Mouse (Mus musculus) limb, embryonic 15.5 days (tissue): ENCODE data around the gene 1810010D01Rik. TPM values are rescaled to one million over a fixed set of nuclear protein-coding genes. Genes with fewer than 3 reads are reported as not detected.

Experiments
- ATAC-seq: fragments of 200-750 bp; cut with Nextera tagmentation; 2 replicates; pipeline ENCODE4 v1.8.0; 2017; ENCODE audit warnings: low read depth, moderate TSS enrichment; ENCODE audit not compliant: insufficient number of reproducible peaks, low FRiP score, low TSS enrichment
- H3K27ac ChIP-seq: fragments of 300-500 bp; sonication (generic); 2 replicates; pipeline ENCODE4 v1.5.1; 2015; ENCODE audit warnings: moderate library complexity, mild to moderate bottlenecking, inconsistent platforms
- H3K27me3 ChIP-seq: fragments of 300-500 bp; sonication (generic); 2 replicates; pipeline ENCODE4 v1.6.1; 2015; ENCODE audit warnings: inconsistent platforms
- H3K36me3 ChIP-seq: fragments of 300-500 bp; sonication (generic); 2 replicates; pipeline ENCODE4 v1.6.1; 2015; ENCODE audit warnings: inconsistent platforms
- H3K4me1 ChIP-seq: fragments of 300-500 bp; sonication (generic); 2 replicates; pipeline ENCODE4 v1.6.1; 2015; ENCODE audit warnings: inconsistent platforms
- H3K4me2 ChIP-seq: fragments of 300-500 bp; sonication (generic); 2 replicates; pipeline ENCODE4 v1.6.1; 2015; ENCODE audit warnings: mild to moderate bottlenecking, inconsistent platforms
- H3K4me3 ChIP-seq: fragments of 300-500 bp; sonication (generic); 2 replicates; pipeline ENCODE4 v1.5.1; 2015; ENCODE audit warnings: mild to moderate bottlenecking, inconsistent platforms
- H3K9ac ChIP-seq: fragments of 300-500 bp; sonication (generic); 2 replicates; pipeline ENCODE4 v1.6.1; 2015; ENCODE audit warnings: inconsistent platforms
- H3K9me3 ChIP-seq: fragments of 300-500 bp; sonication (generic); 2 replicates; pipeline ENCODE4 v1.6.1; 2016; ENCODE audit warnings: inconsistent platforms
- WGBS: fragments of 180-500 bp; shearing (Covaris S2); methylation state at CpG from one replicate; pipeline ENCODE4 v1.1.7; 2015; 5-methylcytosine and 5-hydroxymethylcytosine counted together
- polyA plus RNA-seq: library from polyadenylated mRNA; unstranded; fragments of >200 nt; fragmentation: Nextera tagmentation; extraction: Ambion mirVana; gene quantifications from 2 replicates; pipeline ENCODE4 v1.2.1, GENCODE M21; 2015

1810010D01Rik gene
- polyA plus RNA-seq, 1 experiment from 2014 or later: 0.82 TPM

DNA sequence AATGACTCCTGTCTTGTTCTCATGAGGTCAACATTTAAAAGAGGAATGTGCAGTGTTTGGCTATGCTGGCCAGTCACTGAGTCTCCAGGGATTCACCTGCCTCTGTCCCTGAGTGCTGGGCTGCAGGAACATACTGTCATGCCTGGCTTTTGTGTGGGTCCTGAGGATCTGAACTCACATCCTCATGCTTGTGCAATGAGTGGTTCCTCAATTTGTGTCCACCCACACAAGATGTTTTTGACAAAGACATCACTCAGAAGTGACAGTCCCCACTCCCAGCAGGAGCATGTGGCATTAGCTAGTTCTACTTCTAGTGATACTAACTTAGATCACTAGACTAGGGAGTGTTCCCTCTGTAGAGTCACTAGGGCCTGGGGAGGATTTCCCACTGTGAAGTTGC is 17.4 kb downstream of the 1810010D01Rik start:
- Histone ChIP-seq H3K4me3 (no peak overlapping the region), H3K9ac (no peak overlapping the region), H3K9me3 (no peaks in the 10 kb centered on the region), H3K27ac (no peak overlapping the region), H3K4me2 (no peak overlapping the region), H3K4me1 (peaks cover 26% of the 10 kb centered on the region), H3K27me3 (no peaks in the 10 kb centered on the region), H3K36me3 (no peaks in the 10 kb centered on the region)
- ATAC-seq: no peak

DNA sequence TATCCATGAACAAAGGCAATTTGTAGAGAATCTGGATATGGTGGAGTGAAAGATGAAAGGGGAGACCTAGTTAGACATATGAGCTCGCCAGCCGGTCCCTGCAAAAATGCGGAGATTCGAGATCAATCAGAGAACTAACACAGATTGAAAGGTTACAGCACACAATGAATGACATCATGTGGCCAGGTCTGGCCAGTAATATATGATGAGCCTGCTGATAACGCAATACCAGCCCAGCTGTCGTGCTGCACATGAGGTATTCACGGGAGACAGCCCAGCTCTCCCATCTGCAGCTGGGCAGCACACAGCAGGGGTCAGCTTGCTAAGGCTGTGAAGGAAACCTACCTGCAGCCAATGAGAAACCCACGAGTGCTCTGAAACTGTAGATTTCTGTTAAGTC is 18.6 kb downstream of the 1810010D01Rik start:
- 34% methylated on average over 8 of the region's 8 CpGs for WGBS

DNA sequence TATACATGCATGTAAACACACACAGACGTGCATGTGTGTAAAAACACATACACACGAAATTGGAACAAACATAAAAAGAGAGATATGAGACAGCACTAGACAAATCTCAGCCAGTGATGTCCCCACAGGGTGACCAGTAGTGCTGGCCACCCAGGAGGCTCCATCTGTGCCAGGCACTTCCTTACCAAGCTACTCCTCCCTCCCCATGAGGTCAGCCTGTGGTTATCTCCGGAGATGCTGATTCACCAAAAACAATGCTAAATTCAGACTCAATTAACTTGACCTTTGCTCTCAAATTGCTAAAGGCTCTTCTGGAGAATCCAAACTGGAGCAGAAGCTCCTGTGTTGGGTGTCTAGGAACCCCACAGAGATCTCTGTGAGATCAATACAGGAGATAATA is 20.1 kb downstream of the 1810010D01Rik start:
- no peaks in the 10 kb centered on the region for H3K27me3 ChIP-seq
- H3K9me3 ChIP-seq: no peaks in the 10 kb centered on the region
- WGBS: 64% methylated on average over 3 of the region's 3 CpGs
- no peak overlapping the region for H3K4me2 ChIP-seq
- H3K27ac ChIP-seq: no peak overlapping the region
- H3K4me1 ChIP-seq: peaks cover 7% of the 10 kb centered on the region; the same call in 1 of the 2 replicates
- no peaks in the 10 kb centered on the region for H3K36me3 ChIP-seq
- H3K4me3 ChIP-seq: no peak overlapping the region
- no peak overlapping the region for H3K9ac ChIP-seq
- no peak for ATAC-seq

More for the DNA sequence above, 18.6 kb downstream of the 1810010D01Rik start:
- H3K36me3 ChIP-seq: no peaks in the 10 kb centered on the region
- H3K27me3 ChIP-seq: no peaks in the 10 kb centered on the region
- H3K9ac ChIP-seq: no peak overlapping the region
- no peak overlapping the region for H3K4me2 ChIP-seq
- ATAC-seq: no peak
- no peak overlapping the region for H3K27ac ChIP-seq
- no peak overlapping the region for H3K4me3 ChIP-seq
- peaks cover 14% of the 10 kb centered on the region for H3K4me1 ChIP-seq
- H3K9me3 ChIP-seq: no peaks in the 10 kb centered on the region

DNA sequence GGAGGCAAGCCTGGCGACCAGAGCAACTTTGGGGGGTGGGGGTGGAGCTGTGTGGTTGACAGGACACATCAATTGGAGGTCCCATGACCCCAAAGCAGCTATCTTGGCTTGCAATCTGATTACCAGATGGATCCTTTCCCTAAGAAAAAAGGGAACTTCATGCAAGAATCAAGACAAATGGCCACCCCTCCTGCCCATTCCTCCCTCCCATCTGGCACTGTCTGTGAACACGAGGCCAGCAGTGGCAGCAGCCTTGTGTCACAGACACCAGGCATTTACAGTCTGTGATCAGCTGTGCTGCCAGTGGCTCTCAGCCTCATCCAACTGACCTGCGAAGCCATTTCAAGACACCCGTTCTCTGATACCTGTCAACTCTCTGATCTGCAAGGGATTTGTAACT is 25.5 kb downstream of the 1810010D01Rik start:
- Histone ChIP-seq H3K9ac (no peak overlapping the region), H3K4me1 (peaks cover 36% of the 10 kb centered on the region), H3K9me3 (no peaks in the 10 kb centered on the region), H3K27me3 (no peaks in the 10 kb centered on the region), H3K4me2 (no peak overlapping the region), H3K27ac (0 out of 2 replicates have a peak overlapping the region, but pooled peaks have one; percentile 81), H3K36me3 (no peaks in the 10 kb centered on the region), H3K4me3 (no peak overlapping the region)
- WGBS: 56% methylated on average over 4 of the region's 4 CpGs
- ATAC-seq: no peak

DNA sequence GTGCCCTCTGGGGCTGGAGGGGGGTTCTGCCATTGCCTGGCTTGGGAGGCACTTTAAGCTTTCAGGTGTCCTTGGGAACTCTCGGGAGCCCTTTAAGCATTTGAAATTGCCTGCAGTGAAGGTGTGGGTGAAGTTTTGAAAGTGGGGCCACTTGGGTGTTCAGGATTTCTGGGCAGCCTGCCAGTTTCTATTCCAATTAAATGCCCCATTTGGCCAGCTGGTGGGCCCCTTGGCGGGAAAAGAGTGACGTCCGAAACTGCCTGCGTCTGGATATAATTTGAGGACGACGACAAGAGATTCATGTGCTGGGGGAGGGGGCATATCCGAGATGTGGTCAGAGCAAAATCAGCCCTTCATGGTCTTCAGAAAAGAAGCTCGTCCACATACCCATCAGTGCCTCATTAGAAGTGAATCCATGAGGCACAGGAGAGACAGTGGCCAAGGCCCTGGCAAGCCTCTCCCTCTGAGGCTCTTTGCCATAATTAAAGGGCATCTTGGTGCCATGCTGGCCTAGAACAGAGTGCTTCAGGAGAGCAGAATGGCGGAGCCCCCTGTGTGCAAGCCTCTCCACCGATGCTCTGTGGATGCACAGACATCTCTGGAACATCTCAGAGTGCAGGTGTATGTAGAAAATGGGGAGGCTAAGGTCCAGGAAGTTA is 26.4 kb downstream of the 1810010D01Rik start:
- no peak for ATAC-seq
- H3K4me2 ChIP-seq: no peak overlapping the region
- 27% methylated on average over 11 of the region's 11 CpGs for WGBS

DNA sequence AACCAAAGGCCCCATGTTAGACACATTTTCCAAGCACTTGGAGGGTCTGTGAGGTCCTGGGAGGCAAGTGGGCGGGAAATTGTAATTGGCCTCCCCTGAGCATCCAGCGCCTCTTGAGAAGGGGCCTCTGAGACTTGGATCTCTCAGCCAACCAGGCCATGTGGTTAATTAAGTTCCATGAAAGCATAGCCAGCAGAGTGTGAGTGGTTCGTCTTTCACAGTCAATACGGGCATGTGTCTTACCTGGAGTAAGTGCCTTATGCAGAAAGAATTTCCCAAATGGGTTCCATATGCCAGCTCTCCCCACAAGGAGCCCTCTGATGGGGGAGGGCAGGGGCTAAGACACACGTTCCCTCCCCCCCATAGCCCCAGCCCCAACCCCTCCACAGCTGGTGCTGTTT is 28.2 kb downstream of the 1810010D01Rik start:
- Histone ChIP-seq H3K4me3 (no peak overlapping the region), H3K4me1 (peaks cover 45% of the 10 kb centered on the region), H3K4me2 (no peak overlapping the region), H3K27me3 (no peaks in the 10 kb centered on the region), H3K27ac (peak overlapping the region; percentile 67), H3K9ac (no peak overlapping the region), H3K36me3 (no peaks in the 10 kb centered on the region), H3K9me3 (no peaks in the 10 kb centered on the region)
- 20% methylated on average over 5 of the region's 5 CpGs for WGBS
- peak; percentile 85 for ATAC-seq

More for the DNA sequence above, 26.4 kb downstream of the 1810010D01Rik start:
- H3K36me3 ChIP-seq: no peaks in the 10 kb centered on the region
- no peaks in the 10 kb centered on the region for H3K27me3 ChIP-seq
- H3K4me1 ChIP-seq: peaks cover 43% of the 10 kb centered on the region
- peak overlapping the region; percentile 81 for H3K27ac ChIP-seq
- H3K4me3 ChIP-seq: no peak overlapping the region
- H3K9ac ChIP-seq: no peak overlapping the region
- no peaks in the 10 kb centered on the region for H3K9me3 ChIP-seq

DNA sequence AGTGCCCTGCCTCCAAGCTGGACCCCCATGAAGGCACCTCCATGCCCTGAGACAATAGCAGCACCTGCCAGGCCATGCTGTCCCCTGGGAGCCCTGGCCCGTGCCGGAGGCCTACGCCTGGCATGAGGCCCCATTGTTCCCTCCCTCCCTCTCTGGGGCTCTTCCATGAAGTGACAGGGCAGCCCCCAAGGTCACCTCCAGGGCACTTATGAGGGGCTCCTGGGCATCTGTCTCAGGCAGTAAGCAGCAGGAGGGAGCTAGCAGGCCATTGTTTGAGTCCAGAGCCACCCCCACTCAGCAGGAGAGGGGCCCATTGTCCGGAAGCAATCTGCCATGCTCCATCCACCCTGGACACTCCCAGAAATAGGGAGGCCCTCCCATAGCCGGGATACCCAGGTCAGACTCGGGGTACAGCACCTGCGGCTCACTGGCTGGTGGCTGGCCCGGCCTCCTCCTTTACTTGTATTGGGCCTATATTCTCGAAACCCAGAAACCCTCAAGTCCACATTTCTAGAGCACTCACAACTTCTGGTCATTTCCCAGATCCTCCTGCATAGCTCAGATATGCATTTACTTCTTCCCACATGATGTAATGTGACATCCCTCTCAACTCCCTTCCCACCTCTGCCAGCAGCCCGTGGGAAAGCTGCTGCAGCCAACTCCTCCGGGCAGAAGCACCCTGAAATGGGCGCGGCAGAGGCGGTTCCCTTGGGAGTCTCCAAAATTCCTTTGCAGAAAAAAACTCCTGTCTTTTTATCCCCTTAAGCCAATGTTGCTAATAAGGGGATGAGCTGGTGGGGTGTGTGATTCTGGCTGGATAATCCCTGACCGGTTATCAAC is 30.9 kb downstream of the 1810010D01Rik start:
- Histone ChIP-seq H3K27ac (no peak overlapping the region), H3K27me3 (no peaks in the 10 kb centered on the region), H3K4me3 (no peak overlapping the region), H3K4me1 (peaks cover 47% of the 10 kb centered on the region), H3K36me3 (no peaks in the 10 kb centered on the region), H3K4me2 (no peak overlapping the region), H3K9ac (no peak overlapping the region), H3K9me3 (no peaks in the 10 kb centered on the region)
- WGBS: 58% methylated on average over 15 of the region's 15 CpGs
- no peak for ATAC-seq

DNA sequence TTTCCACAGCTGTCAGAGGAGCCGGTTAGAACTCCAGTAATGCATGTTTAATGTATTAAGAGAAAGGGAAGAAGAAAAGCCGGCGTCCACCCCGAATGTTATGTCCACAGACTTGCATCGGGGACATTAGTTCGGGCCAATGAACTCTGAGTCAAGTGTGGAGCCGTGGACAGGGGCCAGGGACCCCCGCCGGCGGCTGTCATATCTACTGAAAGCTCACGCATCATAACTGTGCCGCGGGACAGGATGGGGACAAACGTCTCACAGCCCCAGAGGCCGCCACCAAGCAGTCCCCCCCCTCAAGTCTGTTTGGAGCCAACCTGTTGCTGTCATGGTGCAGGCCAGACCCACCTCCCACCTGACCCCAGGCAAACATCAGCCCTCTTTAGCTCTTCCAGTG is 34.4 kb downstream of the 1810010D01Rik start:
- Histone ChIP-seq H3K9ac (no peak overlapping the region), H3K9me3 (no peaks in the 10 kb centered on the region), H3K36me3 (no peaks in the 10 kb centered on the region), H3K27me3 (no peaks in the 10 kb centered on the region), H3K4me1 (peaks cover 18% of the 10 kb centered on the region), H3K4me3 (no peak overlapping the region), H3K4me2 (no peak overlapping the region), H3K27ac (no peak overlapping the region)
- no peak for ATAC-seq
- 71% methylated on average over 15 of the region's 15 CpGs for WGBS

DNA sequence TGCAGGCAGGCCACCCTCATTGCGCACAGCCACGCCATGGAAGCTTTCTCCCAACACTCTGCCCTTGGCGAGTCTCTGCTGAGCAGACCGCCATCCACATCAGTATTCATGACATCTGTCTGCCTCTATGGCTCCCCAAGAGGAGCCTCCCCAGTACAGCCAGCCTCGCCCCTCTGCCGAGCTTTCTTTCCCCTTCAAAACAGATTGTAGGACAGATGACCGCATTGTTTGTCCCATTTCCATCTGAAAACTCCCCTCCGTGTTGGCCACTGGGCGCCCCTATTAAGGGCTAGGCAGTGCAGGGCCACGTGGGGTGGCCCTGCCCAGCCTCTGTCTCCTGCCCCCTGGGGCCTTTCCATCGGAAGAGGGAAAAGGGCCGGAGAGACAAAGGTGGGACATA is 34.8 kb downstream of the 1810010D01Rik start:
- H3K27ac ChIP-seq: no peak overlapping the region
- no peak for ATAC-seq

DNA sequence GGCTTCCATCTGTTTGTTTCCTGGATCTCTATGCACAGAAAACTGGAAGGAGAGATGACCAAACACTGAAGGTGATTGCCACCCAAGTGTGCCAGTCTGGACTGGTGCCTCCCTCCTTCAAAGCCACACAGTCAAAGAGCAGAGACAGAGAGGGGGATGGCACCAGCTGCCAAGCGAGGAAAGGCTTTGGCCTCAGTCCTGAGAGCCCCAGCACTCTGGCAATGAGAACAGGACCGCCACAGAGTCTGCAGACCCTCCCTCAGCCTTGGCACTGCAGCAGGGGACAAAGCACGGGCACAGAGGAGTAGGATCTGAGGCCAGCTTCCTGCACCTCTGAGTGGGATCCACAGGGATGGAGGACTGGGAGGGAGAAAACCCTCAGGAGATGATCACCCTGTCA is 38.2 kb downstream of the 1810010D01Rik start:
- no peak overlapping the region for H3K4me3 ChIP-seq
- H3K36me3 ChIP-seq: no peaks in the 10 kb centered on the region
- no peaks in the 10 kb centered on the region for H3K27me3 ChIP-seq
- H3K4me2 ChIP-seq: no peak overlapping the region
- peaks cover 20% of the 10 kb centered on the region for H3K4me1 ChIP-seq
- no peak overlapping the region for H3K27ac ChIP-seq
- WGBS: 54% methylated on average over 3 of the region's 3 CpGs
- ATAC-seq: no peak
- no peak overlapping the region for H3K9ac ChIP-seq
- H3K9me3 ChIP-seq: no peaks in the 10 kb centered on the region

More for the DNA sequence above, 34.8 kb downstream of the 1810010D01Rik start:
- Histone ChIP-seq H3K9me3 (no peaks in the 10 kb centered on the region), H3K27me3 (no peaks in the 10 kb centered on the region), H3K4me1 (peaks cover 20% of the 10 kb centered on the region), H3K4me2 (no peak overlapping the region), H3K9ac (no peak overlapping the region), H3K4me3 (no peak overlapping the region), H3K36me3 (no peaks in the 10 kb centered on the region)
- WGBS: 19% methylated on average over 12 of the region's 12 CpGs

DNA sequence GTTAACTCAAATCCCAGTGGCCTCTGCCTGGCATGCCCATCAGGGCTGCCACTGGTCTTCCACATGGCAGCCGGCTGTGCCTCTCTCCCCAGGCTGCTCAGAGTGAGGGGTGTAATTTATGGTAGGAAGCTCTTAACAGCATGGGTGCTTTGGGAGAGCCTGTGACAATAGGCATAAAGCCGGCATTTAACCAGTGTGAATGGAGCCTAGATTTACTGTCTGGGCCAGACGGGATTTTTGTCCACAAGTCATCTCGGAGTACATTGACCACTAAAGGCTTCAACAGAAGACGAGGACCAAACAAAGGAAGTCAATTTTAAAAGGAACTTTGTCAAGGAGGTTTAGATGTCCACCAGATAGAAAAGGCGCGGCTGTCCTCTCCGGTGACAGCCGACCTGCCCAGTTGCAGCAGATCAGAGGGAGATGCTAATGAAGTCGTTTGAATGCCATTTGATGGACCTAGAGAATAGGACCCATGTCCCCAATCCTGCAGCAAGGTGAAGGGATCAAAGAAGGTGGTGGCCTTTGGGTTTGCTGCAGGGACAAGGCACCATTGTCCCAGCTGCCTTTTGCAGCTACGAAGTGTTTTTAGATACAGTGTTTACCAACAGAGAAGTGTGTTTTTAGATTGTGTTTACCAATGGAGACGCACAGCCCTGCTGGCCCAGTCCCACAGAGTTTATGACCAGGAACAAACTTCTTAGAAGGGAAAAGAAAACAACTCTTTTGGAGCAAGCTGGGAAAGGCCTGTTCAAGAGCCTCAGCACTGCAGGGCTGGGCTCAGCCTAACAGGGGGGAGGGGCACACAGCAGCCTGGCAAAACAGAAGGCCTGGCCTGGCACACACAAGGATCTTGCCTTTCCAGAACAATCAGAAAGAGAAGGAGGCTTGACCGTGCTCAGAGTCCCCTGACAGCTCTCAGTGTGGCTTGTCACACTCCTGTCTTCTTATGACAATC is 48.4 kb downstream of the 1810010D01Rik start:
- no peaks in the 10 kb centered on the region for H3K36me3 ChIP-seq
- no peaks in the 10 kb centered on the region for H3K27me3 ChIP-seq
- no peak overlapping the region for H3K4me3 ChIP-seq
- peak overlapping the region; percentile 63 for H3K27ac ChIP-seq
- no peaks in the 10 kb centered on the region for H3K9me3 ChIP-seq
- WGBS: 45% methylated on average over 13 of the region's 13 CpGs
- H3K4me2 ChIP-seq: no peak overlapping the region
- no peak overlapping the region for H3K9ac ChIP-seq
- ATAC-seq: no peak; the same call in 1 of the 2 replicates
- H3K4me1 ChIP-seq: peaks cover 18% of the 10 kb centered on the region
